Mouse (Mus musculus): ENCODE results near the gene Gm11361. TPM values are rescaled to one million over a fixed set of nuclear protein-coding genes. Genes with fewer than 3 reads are reported as not detected.

The Gm11361 gene
- polyA plus RNA-seq, 1 experiment from 2014 or later = 6.7 TPM

Other genes starting within 250 kb of the Gm11361 start
- gene Prl4a1, start 241.3 kb upstream of the Gm11361 start, polyA plus RNA-seq (2014; fragmentation: Nextera tagmentation; extraction: Ambion mirVana) = not detected in 2 replicates
- not detected in 2 replicates for gene Prl5a1, start 115.0 kb upstream of the Gm11361 start, polyA plus RNA-seq (2014; fragmentation: Nextera tagmentation; extraction: Ambion mirVana)